Mouse (Mus musculus): ENCODE results near the gene Olfr178. TPM values are rescaled to one million over a fixed set of nuclear protein-coding genes. Genes with fewer than 3 reads are reported as not detected.

Olfr178 gene
- not detected for total RNA-seq (2021)
- long read RNA-seq, experiment 1 = 0 reads
- long read RNA-seq, experiment 2 = 0 reads

DNA sequence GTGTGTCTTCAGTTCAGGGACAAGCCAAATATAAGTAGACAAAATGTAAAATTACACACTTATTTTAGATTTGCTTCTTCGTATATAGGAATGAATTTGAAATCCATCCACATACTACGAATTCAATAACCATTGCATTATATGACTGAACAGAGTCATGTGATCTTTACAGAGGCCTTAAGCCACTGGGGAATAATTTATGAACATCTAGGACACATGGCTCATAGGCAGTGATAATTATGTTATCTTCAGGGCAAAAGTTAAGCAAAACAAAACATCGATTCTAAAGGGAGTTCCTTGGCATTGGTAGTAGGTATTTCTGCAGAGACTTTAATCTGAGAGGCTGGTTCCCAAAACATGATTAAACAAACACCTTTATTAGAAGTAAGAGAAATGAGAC lies at the start of gene Olfr178:
Olfr178 (minus strand) TSS at position 101 of the 400 bp plus-strand sequence.
- DNase-seq = no peak

DNA sequence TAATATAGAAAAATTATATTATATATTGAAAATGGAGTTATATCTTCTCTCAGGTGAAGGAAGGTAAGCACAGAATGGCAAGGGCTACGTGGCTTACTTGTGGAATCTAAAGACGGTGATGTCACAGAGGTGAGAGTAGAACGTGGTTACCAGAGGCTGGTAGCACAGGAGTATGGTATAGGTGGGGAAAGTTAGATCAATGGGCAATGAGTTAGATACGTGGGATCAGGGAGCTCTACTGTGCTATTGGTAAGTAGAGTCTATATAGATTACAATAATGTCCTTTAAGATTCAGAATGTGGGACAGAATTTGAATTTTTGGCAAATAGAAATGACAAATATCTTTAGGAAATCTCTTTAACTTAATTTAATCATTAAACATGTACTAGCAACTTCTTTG lies 37.4 kb upstream of the Olfr178 start, which contains the start of gene Olfr180:
Olfr180 (minus strand) TSS at position 101 of the 400 bp plus-strand sequence.
- DNase-seq = no peak

DNA sequence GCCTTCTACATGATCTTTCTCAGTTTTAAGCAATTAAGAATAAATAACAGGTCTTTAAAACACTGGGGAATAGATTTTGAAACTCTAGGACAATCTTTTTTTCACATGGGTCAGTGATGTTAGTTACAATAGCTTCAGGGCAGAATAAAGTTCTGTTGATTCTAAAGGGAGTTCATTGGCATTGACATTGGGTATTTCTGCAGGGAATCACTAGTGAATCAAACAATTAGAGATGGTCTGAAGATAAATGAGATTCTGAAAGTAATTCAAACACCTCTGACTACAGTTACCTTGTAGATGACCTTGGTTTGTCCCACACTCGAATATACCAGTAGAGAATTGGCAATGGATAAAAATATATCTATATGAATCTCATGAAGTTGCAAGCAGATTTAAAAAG lies 36.8 kb upstream of the Olfr178 start, which contains the start of gene Olfr181:
Olfr181 (minus strand) TSS at position 101 of the 400 bp plus-strand sequence.
- no peak for DNase-seq

DNA sequence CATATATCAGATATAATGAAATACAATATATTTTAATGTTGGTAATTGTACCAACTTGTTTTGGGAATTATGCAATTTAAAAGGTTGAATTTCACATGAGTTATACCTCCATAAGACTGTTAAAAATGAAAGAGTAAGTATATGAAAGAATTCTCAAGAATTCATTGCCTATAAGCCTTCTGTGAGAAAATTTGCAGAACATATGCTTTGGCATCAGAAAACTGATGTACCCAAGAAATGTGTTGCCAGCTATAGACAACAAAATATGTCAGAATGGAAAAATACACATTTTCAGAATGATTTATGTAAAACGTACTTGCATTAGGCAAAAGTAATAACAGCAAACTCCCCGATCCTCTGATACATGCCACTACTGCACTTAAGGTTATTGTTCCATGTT lies 7.4 kb downstream of the Olfr178 start:
- DNase-seq = no peak

DNA sequence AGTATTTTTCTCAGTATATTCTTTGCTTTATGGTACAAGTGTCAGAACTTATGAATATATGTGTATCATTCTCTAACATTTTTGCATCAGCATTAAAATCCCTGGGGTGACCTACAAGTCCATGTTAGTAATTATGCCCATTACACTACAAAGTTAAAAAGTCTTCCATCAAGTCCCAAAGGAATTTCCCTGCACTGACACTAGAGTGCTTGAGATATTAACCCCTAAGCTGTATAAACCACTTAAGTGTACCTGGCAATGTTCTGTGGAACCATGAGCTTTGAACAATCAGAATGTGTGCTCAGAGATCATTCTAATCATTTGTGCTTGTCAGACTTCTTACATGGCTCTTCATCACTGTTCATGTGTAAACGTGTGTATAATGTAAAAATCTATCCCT lies 17.2 kb downstream of the Olfr178 start, which contains the start of gene Olfr177:
Olfr177 (minus strand) TSS at position 101 of the 400 bp plus-strand sequence.
- DNase-seq = no peak

DNA sequence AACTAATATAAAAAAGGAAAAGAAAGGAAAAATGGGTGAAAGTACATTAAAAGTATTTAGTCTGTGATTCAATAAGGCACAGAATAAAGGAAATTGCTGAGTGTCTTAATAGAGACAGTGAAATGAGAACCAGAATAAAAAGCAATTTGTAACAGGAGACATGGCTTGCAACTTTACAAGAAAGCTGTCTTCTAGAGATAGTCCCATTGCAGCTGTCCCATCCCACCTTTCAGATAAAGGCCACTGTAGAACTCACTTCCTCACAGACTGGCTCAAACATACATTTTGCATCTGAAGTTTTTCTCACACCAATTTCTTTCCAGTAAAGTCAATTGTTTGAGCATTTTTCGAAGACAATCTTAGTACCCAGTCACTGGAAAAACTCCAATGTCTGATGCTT lies 30.4 kb downstream of the Olfr178 start:
- DNase-seq = no peak

DNA sequence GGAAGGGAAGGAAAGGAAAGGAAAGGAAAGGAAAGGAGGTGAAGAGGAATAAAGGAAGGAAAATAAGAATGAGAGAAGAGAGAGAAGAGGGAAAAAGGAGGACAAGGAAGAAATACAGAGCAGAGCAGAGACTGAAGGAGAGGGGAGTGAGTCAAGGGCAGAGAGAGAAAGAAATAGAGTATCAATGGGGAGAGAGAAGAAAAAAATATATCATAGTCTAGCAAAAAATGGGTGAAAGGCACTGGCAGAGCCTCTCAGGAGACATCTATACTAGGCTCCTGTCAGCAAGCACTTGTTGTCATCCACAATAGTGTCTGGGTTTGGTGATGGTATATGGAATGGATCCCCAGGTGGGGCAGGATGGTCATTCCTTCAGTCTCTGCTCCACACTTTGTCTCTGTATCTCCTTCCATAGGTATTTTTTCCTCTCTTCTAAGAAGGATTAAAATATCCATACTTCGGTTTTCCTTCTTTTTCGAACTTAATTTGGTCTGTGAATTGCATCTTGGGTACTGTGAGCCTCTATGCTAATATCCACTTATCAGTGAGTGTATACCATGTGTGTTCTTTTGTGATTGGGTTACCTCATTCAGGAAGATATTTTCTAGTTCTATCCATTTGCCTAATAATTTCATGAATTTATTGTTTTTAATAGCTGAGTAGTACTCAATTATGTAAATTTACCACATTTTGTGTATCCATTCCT lies 31.7 kb downstream of the Olfr178 start:
- DNase-seq = no peak

Other genes with a start within 250 kb of the Olfr178 start
- 10 to 100 TPM; 36.5 to 37.9 TPM for gene Cpox, start 221.8 kb downstream of the Olfr178 start, total RNA-seq (2021)
- gene Gpr15, start 173.0 kb downstream of the Olfr178 start, total RNA-seq (2021) = not detected
- 10 to 100 TPM; 48.7 to 51.0 TPM for gene Cldnd1, start 164.2 kb downstream of the Olfr178 start, total RNA-seq (2021)
- not detected for gene Olfr172, start 128.9 kb downstream of the Olfr178 start, total RNA-seq (2021)
- not detected for gene Olfr173, start 91.8 kb downstream of the Olfr178 start, total RNA-seq (2021)
- gene Olfr175-ps1, start 65.3 kb downstream of the Olfr178 start, total RNA-seq (2021) = not detected
- gene Olfr177, start 17.3 kb downstream of the Olfr178 start, total RNA-seq (2021) = not detected
- not detected for gene Olfr181, start 36.7 kb upstream of the Olfr178 start, total RNA-seq (2021)
- gene Olfr180, start 37.3 kb upstream of the Olfr178 start, total RNA-seq (2021) = not detected
- gene Olfr183, start 103.3 kb upstream of the Olfr178 start, total RNA-seq (2021) = not detected
- not detected for gene Olfr186, start 138.2 kb upstream of the Olfr178 start, total RNA-seq (2021)
- gene Olfr187, start 147.7 kb upstream of the Olfr178 start, total RNA-seq (2021) = not detected
- not detected for gene Olfr190, start 185.9 kb upstream of the Olfr178 start, total RNA-seq (2021)
- gene Olfr191, start 197.8 kb upstream of the Olfr178 start, total RNA-seq (2021) = not detected
- gene Olfr193, start 219.8 kb upstream of the Olfr178 start, total RNA-seq (2021) = not detected
- not detected for gene Olfr194, start 229.0 kb upstream of the Olfr178 start, total RNA-seq (2021)

Data from heart, adult 18-20 months (tissue).